Mouse (Mus musculus) adrenal gland (tissue): ENCODE data around the gene Dtd1.

ENCODE experiments used
- intact Hi-C: fragments of 180-260 bp; cut with DNase I; formaldehyde crosslinking; loops from one replicate; pipeline ENCODE4 v1.15.1; 2025

Dtd1 gene

DNA sequence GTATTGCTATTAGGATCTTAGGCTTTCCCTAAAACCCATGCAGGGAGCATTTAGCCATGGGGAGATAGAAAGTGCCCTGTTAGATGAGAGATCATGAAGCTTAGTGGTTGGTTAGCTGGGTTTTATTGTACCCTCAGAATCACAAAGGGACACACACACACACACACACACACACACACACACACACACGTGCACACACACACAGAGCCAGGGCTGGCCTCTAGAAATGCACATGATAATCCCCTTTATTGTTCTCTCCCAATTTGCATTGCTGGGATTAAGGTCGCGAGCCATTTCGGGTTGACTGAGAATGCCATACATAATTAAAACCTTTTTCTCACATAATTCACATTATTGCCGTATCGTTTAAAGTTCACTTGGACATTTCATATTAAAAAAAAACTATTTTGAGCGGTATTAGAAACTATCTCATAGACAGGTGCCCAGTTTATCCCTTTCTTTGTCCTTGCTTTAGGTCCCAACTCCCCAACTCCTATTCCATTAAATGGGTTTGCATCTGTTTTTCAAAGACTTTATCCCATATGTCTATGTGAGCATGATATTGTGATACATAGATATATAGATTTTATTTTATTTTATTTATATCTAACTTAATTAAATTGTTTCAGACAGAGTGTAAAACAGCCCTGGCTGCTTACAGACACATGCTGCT, 164.6 kb downstream of the Dtd1 start:
- intact Hi-C loops: no loop called here

DNA sequence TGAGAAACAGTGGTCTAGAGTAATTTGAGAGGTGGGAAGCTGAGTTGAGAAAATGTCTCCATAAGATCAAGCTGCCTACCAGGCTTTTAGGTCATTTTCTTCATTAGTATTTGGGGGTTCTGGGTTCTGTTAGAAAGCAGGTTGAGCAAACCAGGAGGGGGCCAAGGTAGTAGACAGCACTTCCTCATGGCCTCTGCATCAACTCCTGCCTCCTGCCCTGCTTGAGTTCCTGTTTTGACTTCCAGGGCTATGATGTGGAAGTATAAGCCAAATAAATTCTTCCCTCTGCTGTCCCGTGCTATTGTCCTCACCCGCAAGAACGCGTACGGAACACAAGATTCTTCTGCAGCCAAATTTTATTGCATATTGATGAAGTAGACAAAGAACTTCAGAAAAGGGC, 165.5 kb downstream of the Dtd1 start:
- intact Hi-C loops: no loop called here

DNA sequence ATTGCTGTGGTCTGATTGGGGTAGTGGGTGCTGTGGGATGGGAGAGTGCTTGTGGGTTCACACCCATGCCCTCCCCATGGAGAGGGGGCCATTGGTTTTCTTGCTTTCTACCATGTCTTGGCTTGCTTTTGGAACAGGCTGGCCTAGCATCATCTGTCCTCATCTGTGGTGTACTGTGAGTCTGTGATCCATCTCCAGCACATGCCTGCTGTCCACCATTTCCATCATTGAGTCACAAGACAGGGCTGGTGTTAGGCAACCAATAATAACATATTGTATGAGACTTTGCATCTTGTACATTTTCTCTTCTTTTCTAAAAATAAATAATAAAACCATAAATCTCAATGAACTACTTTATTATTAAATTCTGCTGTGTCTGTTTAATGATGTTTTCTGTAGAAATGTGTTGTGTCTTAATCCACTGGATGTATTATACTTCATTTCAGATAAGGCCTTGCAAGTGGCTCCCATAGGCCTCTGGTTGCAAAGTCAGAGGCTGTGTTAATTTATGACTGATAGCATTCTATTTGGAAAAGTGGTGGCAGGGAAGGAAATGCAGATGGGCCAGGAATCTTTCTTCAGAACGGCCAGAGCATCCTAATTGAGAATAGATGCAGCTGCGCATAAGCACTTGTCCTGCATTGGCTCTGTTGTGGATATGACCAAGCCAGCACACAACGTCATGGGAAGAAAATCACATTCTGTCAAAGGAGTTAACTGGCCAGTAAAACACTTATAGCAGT, 168.8 kb downstream of the Dtd1 start:
- intact Hi-C loops: no loop called here

DNA sequence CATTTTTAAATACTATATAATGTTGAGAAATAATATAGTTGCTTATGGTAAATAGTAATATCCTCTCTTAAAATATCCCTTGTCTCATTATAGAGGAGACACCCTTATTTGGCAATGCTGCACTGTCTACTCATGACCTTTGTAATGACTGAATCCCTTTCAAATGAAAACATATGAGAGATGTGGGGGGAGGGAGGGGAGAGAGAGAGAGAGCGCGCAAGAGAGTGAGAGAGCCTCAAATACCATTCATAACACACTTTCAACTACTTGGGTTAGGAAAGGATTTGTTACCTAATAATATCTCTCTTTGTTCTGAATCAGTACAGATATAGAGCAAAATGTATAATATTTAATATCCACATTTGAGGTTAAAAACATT, 169.4 kb downstream of the Dtd1 start:
- intact Hi-C loops: no loop called here

DNA sequence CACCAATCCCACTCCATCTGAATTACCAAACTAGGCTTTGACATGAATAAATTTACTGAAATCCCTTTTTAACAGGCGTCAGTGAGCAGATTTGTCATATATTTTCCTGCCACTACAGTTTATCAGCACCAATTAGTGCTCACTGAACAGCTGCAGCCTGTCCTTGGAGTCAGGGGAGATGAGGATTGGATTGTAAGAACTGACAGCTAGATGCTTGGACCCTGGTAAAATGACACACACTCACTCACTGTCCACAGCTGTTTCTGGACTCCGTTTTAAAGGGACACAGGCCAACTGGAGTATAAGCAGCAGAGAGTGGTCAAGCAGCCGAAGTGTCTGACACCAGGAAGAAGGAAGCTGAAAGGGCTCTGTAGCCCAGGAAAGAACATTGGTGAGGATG, 169.9 kb downstream of the Dtd1 start:
- intact Hi-C loops: no loop called here

DNA sequence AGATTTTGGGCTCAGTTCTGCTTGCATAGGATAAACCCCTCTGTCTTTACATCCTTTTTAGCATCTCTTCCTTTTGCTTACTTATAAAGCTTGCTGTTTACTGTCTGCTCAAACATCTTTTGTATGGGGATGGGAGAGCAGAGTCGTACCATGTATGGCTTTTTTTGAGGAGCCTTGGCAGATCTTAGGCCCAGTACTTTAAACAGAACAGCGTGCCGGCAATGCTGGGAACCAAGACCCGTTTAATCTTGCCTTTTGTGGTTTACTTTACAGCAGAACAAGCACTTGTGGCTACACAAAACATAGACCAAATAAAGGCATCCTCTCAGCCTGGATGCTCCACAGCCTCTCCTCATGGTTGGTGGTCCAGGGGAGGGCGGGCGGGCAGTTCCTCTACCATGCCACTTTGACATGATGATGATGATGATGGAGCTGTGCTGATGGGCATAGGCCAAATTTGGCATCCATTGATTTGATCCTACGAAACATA, 170.8 kb downstream of the Dtd1 start:
- intact Hi-C loops: no loop called here

DNA sequence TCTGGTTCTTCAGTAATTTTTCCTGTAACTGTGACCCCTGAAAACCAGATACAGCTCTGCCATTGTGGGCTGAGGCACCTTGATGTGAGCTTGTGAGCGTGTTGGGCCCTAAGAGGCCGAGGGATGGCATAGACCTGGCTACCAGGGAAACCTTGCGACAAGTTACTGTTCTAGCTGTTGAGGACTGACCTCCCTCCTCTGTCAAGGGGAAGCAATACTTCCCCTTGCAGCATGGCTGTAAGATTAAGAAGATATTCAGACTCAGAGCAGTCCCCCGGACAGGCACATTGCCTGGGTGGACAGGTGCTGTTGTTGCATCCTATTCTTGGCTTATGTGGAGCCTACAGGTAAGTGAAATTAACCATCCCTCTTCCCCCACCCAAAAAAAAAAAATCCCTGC, 172.1 kb downstream of the Dtd1 start:
- intact Hi-C loops: no loop called here

DNA sequence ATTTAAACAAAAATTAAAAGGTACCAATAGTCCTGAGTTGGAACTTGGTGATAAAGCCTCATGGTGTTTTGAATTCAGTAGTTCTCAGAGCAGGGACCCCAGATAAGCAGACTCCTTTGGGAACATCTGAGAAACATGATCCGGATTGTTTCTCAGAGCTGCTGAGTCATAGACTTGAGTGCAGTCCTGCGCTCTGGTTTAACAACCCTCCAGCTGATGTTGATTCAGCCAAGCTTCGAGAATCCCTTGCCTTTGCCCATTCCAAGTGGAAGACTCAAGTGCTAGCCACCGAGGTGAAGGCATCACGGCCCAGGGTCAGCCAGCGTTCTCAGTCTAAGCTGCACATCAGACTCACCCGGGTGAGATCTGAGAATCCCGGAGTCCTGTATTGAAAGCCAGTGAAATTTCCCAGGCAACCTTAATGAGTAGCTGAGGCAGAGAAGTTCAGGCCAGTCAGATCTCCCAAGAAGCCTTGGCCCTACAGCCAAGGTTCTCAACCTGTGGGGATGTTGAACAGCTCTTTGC, 175.0 kb downstream of the Dtd1 start:
- intact Hi-C loops: no loop called here

DNA sequence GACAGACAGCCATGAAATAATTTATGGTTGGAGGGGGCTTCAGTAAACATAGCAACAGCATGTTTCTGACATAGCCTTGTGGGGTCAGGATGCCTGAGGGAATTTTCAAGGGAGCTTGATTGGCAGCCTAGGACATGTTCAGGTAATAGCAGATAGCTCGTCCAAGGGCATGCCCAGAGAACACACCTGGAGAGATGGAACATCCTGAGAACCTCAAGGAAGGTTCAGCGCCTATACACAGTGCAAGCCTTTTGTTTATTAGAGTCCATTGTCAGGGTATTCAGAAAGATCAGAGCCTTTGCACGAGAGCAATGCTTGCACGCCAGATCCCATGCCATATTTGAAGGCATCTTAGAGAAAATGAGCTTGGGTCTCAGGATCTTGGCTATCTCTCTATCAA, 175.9 kb downstream of the Dtd1 start:
- intact Hi-C loops: no loop called here

DNA sequence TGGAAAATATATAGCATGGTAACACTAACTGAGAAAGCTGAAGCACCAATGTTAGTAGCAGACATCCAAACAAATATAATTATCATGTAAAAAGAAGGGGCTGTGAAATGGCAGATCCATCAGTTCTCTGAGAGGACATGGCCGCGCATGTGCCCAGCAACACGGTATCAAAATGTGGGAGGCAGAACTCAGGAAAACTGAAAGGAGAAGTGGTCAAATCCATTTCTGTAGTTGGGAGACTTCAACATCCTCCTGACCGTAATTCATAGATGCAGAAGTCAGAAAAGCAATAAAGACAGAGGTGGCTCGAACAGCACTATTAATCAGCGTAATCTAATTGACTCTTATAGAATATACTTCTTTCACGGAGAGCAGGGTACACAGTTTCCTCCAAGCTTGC, 179.6 kb downstream of the Dtd1 start:
- intact Hi-C loops: no loop called here

DNA sequence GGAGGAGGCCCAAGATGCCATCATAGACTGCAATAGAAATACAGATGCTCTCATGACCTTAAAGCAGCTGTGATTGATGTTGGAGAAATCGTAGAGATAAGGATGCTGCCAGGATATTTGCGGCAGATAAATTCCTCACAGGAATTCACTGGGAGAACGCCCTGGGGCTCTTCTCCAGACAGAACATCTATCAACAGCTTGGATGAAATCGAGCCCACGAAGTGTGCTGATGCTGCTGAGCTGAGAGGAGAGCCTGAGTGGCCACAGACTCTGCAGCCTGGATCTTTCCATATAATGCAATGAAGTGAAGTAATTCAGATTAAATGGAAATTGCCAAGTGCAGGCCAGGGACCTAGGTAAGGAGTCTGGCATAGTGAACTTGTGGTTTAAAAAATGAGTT, 181.0 kb downstream of the Dtd1 start:
- intact Hi-C loops: no loop called here

DNA sequence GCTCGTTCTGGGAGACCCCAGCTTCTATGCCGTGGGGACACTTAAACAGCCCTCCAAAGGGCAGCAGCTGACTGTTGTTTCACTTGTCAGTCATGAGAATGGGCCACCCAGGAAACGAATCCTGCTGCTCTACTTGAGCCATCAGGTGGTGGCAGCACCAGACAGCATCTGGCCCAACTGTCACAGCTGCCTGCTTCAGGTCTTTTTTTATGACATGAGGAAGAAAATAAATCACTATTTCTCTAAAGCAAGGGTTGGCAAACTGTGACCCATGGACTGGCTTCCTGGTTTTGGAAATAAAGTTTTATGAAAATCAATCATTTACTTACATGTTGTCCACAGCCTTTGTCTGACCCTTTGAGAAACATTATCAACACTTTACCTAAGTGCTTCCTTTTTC, 182.2 kb downstream of the Dtd1 start:
- intact Hi-C loops: no loop called here

DNA sequence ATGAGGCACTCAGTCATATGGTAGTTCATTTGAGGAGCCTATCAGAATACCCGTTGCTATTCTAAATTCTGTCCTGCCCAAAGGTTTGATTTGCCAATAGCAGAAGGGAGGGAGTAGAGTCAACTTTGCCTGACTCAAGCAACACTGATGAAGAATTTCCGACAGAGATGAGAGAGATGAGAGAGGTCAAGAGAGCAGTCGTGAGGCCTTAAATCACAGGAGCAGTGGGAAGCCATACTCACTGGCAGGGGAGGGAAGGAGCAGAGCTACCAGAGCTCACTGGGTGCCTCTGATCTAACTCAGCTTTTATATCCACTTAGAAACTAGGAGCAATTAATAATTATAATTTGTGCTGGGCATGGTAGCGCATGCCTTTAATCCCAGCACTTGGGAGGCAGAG, 182.8 kb downstream of the Dtd1 start:
- intact Hi-C loops: no loop called here

DNA sequence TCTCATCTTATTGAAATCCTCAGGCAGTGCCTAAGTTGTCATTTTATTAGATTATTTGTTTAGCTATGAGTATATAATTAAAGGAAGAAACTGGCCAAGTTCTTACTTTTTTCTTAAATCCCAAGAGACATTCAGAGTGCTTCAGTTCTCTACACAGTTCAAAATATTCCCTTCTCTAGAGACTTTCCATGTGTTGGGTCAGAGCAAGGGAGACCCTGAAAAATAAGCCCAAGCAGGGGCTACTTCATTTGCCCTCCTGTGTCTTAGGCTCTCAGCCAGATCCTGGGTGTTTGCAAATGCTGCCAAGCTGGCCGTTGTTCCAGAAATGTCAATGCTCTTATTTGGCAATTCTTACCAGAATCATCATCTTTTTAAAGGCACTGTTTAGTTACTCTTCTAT, 183.5 kb downstream of the Dtd1 start:
- intact Hi-C loops: no loop called here

DNA sequence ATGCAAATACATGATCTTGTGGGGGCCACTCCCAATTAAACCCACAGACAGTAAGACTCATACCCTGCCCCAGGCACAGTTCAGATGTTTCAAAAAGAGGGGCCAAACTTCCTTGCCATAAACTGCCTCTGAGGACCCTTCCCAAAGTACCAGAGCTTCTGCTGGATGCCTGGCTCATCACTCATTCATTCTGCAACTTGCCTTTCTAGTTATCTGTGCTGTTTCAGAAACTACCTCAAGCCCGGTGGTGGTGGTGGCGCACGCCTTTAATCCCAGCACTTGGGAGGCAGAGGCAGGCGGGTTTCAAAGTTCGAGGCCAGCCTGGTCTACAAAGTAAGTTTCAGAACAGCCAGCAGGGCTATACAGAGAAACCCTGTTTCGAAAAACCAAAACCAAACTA, 184.1 kb downstream of the Dtd1 start:
- intact Hi-C loops: no loop called here

DNA sequence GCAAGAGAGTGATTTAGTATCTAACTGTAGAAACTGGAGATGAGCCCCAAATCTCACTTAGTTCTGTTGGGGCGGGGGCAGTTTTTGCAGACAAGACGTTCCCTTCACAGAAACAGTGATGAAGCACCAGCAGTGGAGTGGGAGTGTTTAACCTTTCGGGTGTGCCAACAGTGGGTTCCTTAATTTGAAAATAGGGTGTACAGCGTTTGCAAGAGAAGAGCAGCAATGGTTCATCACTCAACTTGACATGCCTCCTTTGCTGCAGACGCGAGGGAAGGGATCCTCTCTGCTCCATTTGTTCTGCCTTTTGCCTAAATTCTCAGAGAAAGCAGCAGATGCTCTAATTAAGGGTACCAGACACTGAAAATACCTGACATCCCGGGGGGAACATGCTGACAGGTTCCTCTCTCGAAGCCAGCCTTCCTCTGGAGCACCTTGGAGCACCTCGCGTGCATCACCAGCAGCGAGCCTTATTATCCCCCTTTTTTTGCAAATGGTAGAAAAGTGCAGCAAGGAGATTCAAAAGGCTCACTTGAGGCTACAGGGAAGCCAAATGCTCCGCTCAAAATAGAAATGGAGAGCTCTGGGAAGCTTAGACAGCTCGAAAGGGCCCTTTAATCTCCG, 192.1 kb downstream of the Dtd1 start:
- intact Hi-C loops: no loop called here

DNA sequence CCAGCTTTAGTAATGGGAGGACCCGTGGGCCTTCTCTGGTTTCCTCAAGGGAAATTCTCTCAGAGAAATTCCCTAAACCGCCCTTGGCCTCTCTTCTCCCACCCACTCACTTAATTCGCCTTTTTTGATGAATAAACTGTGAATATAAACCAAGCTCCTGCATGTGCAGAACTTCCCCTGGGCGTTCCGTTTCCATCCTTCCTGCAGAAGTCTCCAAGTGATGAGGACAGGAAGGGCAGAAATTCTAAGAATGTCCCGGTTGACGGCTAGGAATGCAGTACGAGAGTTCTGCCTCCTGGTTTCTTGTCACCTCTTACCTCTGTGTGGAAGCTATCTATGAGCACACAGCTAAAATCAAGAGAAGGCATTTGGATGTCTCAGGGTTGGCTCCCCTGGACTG, 197.8 kb downstream of the Dtd1 start:
- intact Hi-C loops: no loop called here

DNA sequence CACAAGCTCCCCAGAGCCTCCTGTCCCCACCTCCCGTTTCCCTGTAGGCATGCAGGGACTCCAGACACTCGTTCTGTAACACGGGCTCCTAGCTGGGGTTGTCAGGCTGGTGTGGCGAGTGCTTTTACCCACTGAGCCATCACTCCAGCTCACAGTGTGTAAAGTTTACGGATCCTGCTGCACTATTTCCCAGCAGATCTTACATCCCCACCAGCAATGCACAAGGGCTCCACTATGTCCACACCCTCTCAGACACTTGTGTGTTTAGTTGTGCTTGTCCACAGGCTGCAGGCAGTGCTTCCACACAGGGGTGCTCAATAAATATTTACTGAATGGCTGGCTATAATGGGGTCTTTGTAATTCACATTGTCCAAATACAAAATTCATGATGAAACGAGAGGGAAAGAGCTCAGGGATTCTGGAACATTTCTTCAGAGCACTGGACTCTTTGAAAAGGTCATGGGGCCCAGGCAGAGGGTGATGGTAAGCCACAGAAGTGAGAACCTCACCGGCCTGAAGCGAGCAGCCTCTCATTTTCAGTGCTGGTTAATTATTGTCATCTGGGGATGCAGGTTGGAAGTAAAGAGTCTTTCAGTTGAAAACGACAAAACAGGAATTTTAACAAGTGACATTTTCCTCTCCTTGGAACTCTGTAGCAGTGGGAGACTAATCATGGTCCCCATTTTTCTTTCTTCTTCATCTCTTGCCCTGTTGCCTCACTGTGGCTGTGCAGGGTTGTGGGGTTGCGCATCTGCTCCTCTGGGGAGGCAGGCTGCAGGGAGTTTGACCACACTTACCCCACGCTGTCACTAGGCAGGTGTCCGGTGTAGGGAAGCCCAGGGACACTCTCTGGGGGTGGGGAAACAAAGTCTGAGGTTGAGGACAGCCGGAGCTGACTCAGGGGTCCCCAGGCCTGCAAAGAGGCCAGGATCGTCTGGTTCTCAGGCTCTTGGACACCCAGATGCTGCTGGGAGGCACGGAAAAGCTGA, 208.4 kb downstream of the Dtd1 start:
- intact Hi-C loops: no loop called here
